Mouse (Mus musculus) B cell, adult 2 months (primary cell): Measurements from ENCODE around the gene Ppp2r2c.

Experiments
- DNase-seq, 2 experiments: peaks; one replicate each; pipeline ENCODE4 v3.0.0; 2022

Ppp2r2c gene

GRCm38 (mm10) chr5:36988781-36989624 lies 120.7 kb downstream of the Ppp2r2c start, which contains the start of gene Wfs1:
TSS of gene Wfs1 (minus strand) at chr5:36989205.
- peak; percentile 95 for DNase-seq

- DNase-seq, result peak; percentile 25 to 28
These were observed 121.3 kb downstream of the Ppp2r2c start for GRCm38 (mm10) chr5:36989625-36989977.

DNA sequence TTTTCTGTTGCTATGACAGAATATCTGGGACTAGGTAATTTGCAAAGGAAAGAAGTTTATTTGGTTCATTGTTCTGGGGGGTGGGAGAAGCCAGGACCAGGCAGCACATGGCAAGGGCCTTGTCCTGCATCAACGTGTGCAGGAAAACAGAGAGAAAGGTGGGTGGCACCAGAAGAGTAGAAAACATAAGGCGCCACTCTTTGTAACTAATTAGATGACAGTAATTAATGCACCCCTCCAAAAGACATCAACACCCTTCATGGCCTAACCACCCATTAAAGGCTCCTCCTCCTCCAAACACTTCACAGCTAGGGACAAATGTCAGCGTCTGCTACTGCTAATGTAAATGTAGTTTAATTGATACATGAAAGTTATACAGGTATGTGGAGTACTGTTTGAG lies 121.9 kb downstream of the Ppp2r2c start:
- no peak for DNase-seq

DNA sequence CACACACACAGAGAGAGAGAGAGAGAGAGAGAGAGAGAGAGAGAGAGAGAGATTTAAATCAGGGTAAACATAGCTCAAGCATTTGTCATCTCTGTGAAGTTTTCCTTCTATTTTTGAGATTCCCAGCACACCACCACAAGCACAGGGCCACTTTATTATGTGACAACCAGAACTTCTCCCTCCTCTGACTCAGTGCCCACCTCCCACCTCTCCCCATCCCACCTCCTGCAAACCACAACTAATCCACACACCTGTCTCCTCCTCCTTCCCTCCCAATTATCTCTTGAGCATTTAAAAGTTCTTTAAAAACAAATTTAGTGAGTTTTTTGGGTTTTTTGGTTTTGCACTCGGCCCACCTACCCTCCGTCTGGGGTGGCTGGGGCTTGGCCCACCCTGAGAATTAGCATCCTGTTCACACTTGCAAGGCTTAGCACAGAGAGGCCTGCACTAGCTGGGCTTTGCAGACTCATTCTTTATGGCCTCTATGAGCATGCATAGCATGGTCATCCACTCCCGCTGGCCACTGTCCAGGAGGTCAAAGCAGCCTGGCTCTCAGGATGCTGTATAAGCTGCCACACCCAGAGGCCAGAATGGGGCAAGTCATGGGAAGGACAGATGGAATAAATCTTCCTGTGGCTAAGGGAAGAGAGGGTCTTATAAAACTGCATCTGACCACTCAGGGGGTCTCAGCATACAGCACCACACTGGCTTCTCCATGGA lies 122.5 kb downstream of the Ppp2r2c start:
- DNase-seq, result no peak

GRCm38 (mm10) chr5:36996410-36996809 lies 128.1 kb downstream of the Ppp2r2c start:
- no peak for DNase-seq

- DNase-seq, result no peak
These were observed 129.7 kb downstream of the Ppp2r2c start for GRCm38 (mm10) chr5:36997996-36998395.

- no peak for DNase-seq
These were observed 132.7 kb downstream of the Ppp2r2c start for GRCm38 (mm10) chr5:37001002-37001401.

GRCm38 (mm10) chr5:37002001-37002400 lies 133.7 kb downstream of the Ppp2r2c start:
- peak; percentile 87 to 89 for DNase-seq
